ENCODE assay signal across 1 mouse cellular context in genomic region chr6:117906590-117907271, GRCm38 (mm10).
TF ChIP-seq lines count a peak whose summit lies in the region.

No protein-coding gene starts in this region.

TF ChIP-seq in CH12.LX, 34 proteins besides CTCF, POLR2A, EP300 and RAD21:
- peak; percentile 9; the same call in 1 of the 2 replicates for TF ChIP-seq SIN3A (IDR thresholded peaks at IDR 0.05; ENCODE audit: low read length)
- peak; percentile 91 for TF ChIP-seq NELFE (IDR thresholded peaks at IDR 0.05; ENCODE audit: low read depth, low read length)
- no peak for TF ChIP-seq MEF2A (IDR thresholded peaks at IDR 0.05; ENCODE audit: borderline replicate concordance, low read depth, low read length)
- peak; percentile 82 for TF ChIP-seq HCFC1 (IDR thresholded peaks at IDR 0.05; ENCODE audit: low read depth, low read length)
- TF ChIP-seq NRF1 (IDR thresholded peaks at IDR 0.05; ENCODE audit: low read depth, low read length): peak; percentile 74
- TF ChIP-seq ETS1 (conservative IDR thresholded peaks at IDR 0.05; ENCODE audit: low read depth, low read length): no peak
- TF ChIP-seq RCOR1 (conservative IDR thresholded peaks at IDR 0.05; ENCODE audit: low read depth, low read length): no peak
- no peak for TF ChIP-seq USF2 (conservative IDR thresholded peaks at IDR 0.05; ENCODE audit: low read depth, low read length)
- peak; percentile 63; the same call in 1 of the 2 replicates for TF ChIP-seq MAZ (IDR thresholded peaks at IDR 0.05; ENCODE audit: low read depth, low read length)
- TF ChIP-seq MAX (IDR thresholded peaks at IDR 0.05; ENCODE audit: low read length): no peak
- TF ChIP-seq TBP (conservative IDR thresholded peaks at IDR 0.05; ENCODE audit: low read depth, low read length): no peak; the same call in 1 of the 2 replicates
- peak; percentile 84 for TF ChIP-seq TCF12 (IDR thresholded peaks at IDR 0.05; ENCODE audit: low read depth, low read length)
- peak; percentile 93 for TF ChIP-seq POLR2AphosphoS2 (IDR thresholded peaks at IDR 0.05; ENCODE audit: low read depth, low read length)
- 0 out of 2 replicates have a peak, but pooled peaks have one; percentile 5 for TF ChIP-seq CHD1 (IDR thresholded peaks at IDR 0.05; ENCODE audit: low read depth, low read length)
- TF ChIP-seq ZMIZ1 (IDR thresholded peaks at IDR 0.05; ENCODE audit: low read depth, low read length): peak; percentile 83
- TF ChIP-seq ELF1 (IDR thresholded peaks at IDR 0.05; ENCODE audit: low read depth, low read length): peak; percentile 89
- peak; percentile 71; the same call in 1 of the 2 replicates for TF ChIP-seq KAT2A (IDR thresholded peaks at IDR 0.05; ENCODE audit: insufficient replicate concordance, low read length)
- TF ChIP-seq E2F4 (IDR thresholded peaks at IDR 0.05; ENCODE audit: insufficient replicate concordance, low read depth, low read length): no peak
- no peak for TF ChIP-seq JUND (conservative IDR thresholded peaks at IDR 0.05; ENCODE audit: low read depth, low read length)
- TF ChIP-seq PAX5 (IDR thresholded peaks at IDR 0.05; ENCODE audit: low read length): no peak
- TF ChIP-seq UBTF (IDR thresholded peaks at IDR 0.05; ENCODE audit: low read depth, low read length): no peak; the same call in 1 of the 2 replicates
- TF ChIP-seq ZNF384 (IDR thresholded peaks at IDR 0.05; ENCODE audit: low read depth, low read length): no peak
